1 mouse cellular context compared by ENCODE assay signal in the genomic region with DNA sequence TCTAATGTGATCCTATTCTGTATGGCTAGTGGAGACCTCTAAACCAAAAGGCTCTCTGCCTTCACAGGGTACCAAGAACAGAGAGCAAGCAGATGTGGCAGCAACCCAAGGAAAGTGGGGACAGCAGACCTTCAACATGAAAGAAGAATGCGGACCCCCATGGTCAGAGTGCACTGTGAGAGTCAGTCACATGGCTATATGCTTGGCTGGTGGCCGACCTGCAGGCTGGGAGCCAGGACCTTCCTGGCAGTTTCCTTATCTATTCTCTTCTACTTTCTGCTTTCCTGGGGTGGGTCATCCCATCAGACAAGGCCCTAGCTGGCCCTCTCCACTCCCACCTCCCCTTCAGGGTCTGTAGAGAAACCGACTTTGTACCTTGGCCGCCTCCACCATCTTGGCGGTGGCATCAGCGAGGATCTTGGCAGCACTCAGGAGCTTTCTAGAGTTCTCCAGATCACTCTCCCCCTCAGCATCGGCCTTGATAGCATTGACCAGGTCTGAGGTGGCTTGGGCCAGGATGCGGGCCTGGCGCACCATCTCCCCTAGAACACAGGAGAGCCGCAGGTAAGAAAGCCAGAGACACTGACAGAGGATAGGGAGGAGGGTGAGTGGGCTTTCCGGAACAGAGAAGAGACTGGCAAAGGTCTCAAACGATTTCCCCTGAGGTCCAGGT.
A peak's percentile ranks its signal among the peaks of the same experiment; 100 is the strongest.
TF ChIP-seq lines count a peak whose summit lies in the region.

No protein-coding gene starts in this region.

TF ChIP-seq in myocyte, 11 proteins besides CTCF, POLR2A, EP300 and RAD21:
- TF ChIP-seq POLR2AphosphoS2 (IDR thresholded peaks at IDR 0.05; ENCODE audit: insufficient read length, low read depth): peak; percentile 20
- TF ChIP-seq MYOD1 (IDR thresholded peaks at IDR 0.05; ENCODE audit: control insufficient read depth in 1 of 3, insufficient read length in 2 of 3, low read depth in 2 of 3): no peak
- no peak for TF ChIP-seq TCF3 (IDR thresholded peaks at IDR 0.05; ENCODE audit: insufficient read length, low read depth)
